Mouse (Mus musculus): ENCODE measurements at regions not wholly inside any gene's neighbourhood (a gene's known extent, or its start where the extent isn't known, plus 50 kb on each side); places are given as distances from the start of the nearest gene placed in this dataset.

GRCm38 (mm10) chr9:47070958-47071357, 72.4 kb downstream of the Gm4791 start:
- no peak for TF ChIP-seq ZC3H11A (IDR thresholded peaks at IDR 0.05; ENCODE audit: low read depth, low read length)
- no peak for TF ChIP-seq E2F4 (IDR thresholded peaks at IDR 0.05; ENCODE audit: insufficient replicate concordance, low read depth, low read length)
- no peak for TF ChIP-seq UBTF (IDR thresholded peaks at IDR 0.05; ENCODE audit: low read depth, low read length)
- no peak for TF ChIP-seq HCFC1 (IDR thresholded peaks at IDR 0.05; ENCODE audit: low read depth, low read length)
- TF ChIP-seq ELF1 (IDR thresholded peaks at IDR 0.05; ENCODE audit: low read depth, low read length) = no peak
- TF ChIP-seq MYC (IDR thresholded peaks at IDR 0.05; ENCODE audit: low read depth, low read length) = no peak
